ENCODE assay signal across 28 mouse cellular contexts in genomic region chr12:104731782-104732181, GRCm38 (mm10). TPM values are rescaled to one million over a fixed set of nuclear protein-coding genes. Genes with fewer than 3 reads are reported as not detected.
DNase-seq lines count a peak whose midpoint lies in the region; ATAC-seq lines count a peak whose summit lies in the region.
"Had no signal": no experiment of that assay in that cellular context is flagged by ENCODE, and none has a peak within 500 bp of the region (broad histone marks: within the 10 kb centered on the region; RNA-seq: fewer than 3 reads in every experiment).

No protein-coding gene starts in this region.

- H3K4me2 ChIP-seq in embryonic facial prominence, embryonic 11.5 days (ENCODE audit: low read depth, low read length): no peak overlapping the region
- H3K4me2 ChIP-seq in midbrain, embryonic 13.5 days (replicated peaks): no peak overlapping the region
- H3K4me2 ChIP-seq in forebrain, embryonic 16.5 days (ENCODE audit: low read length): no peak overlapping the region
- H3K4me2 ChIP-seq in liver, embryonic 11.5 days: no peak overlapping the region
- H3K4me2 ChIP-seq: embryonic facial prominence, embryonic 13.5 days; heart, embryonic 11.5 days; hindbrain, embryonic 15.5 days; intestine, embryonic 15.5 days; limb, embryonic 12.5 days; liver, embryonic 13.5 days had no signal

- intact Hi-C loops in heart, postnatal 10 days (cut with DNase I): no loop called here

- WGBS in embryonic facial prominence, embryonic 11.5 days: 72% methylated on average over 3 of the region's 3 CpGs
- WGBS in embryonic facial prominence, embryonic 10.5 days: 67% methylated on average over 3 of the region's 3 CpGs
- 17% methylated on average over 3 of the region's 3 CpGs for WGBS in midbrain, embryonic 13.5 days
- WGBS in midbrain, embryonic 10.5 days: 29% methylated on average over 3 of the region's 3 CpGs
- WGBS in forebrain, embryonic 10.5 days: 25% methylated on average over 3 of the region's 3 CpGs
- 6% methylated on average over 3 of the region's 3 CpGs for WGBS in forebrain, embryonic 16.5 days
- WGBS in liver, embryonic 11.5 days: 87% methylated on average over 3 of the region's 3 CpGs

- no peak for DNase-seq in embryonic facial prominence, embryonic 11.5 days (ENCODE audit: low spot score)
- no peak for DNase-seq in embryonic facial prominence, embryonic 10.5 days (ENCODE audit: low spot score)
- DNase-seq in midbrain, embryonic 10.5 days (ENCODE audit: low spot score): no peak
- peak; percentile 51 for DNase-seq in forebrain, embryonic 10.5 days (ENCODE audit: extremely low spot score, low spot score)
- no peak for DNase-seq in heart, postnatal 10 days
- DNase-seq in liver, embryonic 11.5 days (ENCODE audit: low spot score): no peak
- DNase-seq: adrenal gland, adult 8-10 months; cerebellum, adult 2 months; cerebellum, postnatal 25 days; gastrocnemius, postnatal 14 days; heart, adult 11 months; kidney, adult 9 months; kidney, postnatal 14 days; layer of hippocampus, postnatal 36 days; liver, embryonic 13.5 days; lung, adult 2 months; lung, postnatal 14 days; right cerebral cortex, postnatal 4 days; thymus, postnatal 25 days had no signal

- H3K4me1 ChIP-seq in embryonic facial prominence, embryonic 11.5 days (ENCODE audit: control insufficient read depth, insufficient read depth, low read length): no peaks in the 10 kb centered on the region
- H3K4me1 ChIP-seq in embryonic facial prominence, embryonic 10.5 days: peaks cover 54% of the 10 kb centered on the region
- H3K4me1 ChIP-seq in midbrain, embryonic 13.5 days (replicated peaks): peaks cover 52% of the 10 kb centered on the region
- peaks cover 60% of the 10 kb centered on the region for H3K4me1 ChIP-seq in midbrain, embryonic 10.5 days
- peaks cover 70% of the 10 kb centered on the region for H3K4me1 ChIP-seq in forebrain, embryonic 10.5 days
- H3K4me1 ChIP-seq in forebrain, embryonic 16.5 days (replicated peaks; ENCODE audit: control insufficient read depth, insufficient read depth, low read length): peaks cover 14% of the 10 kb centered on the region
- H3K4me1 ChIP-seq in liver, embryonic 11.5 days (replicated peaks; ENCODE audit: control insufficient read depth, insufficient read depth, low read length): no peaks in the 10 kb centered on the region
- H3K4me1 ChIP-seq: intestine, embryonic 15.5 days; limb, embryonic 12.5 days; liver, embryonic 13.5 days had no signal

- no peaks in the 10 kb centered on the region for H3K27me3 ChIP-seq in embryonic facial prominence, embryonic 11.5 days (ENCODE audit: control insufficient read depth, insufficient read depth, low read length)
- no peaks in the 10 kb centered on the region for H3K27me3 ChIP-seq in embryonic facial prominence, embryonic 10.5 days (replicated peaks; ENCODE audit: low read depth, poor library complexity, severe bottlenecking)
- no peaks in the 10 kb centered on the region; the same call in 1 of the 2 replicates for H3K27me3 ChIP-seq in midbrain, embryonic 13.5 days
- H3K27me3 ChIP-seq in midbrain, embryonic 10.5 days (ENCODE audit: low read depth, poor library complexity, severe bottlenecking): peaks cover 27% of the 10 kb centered on the region; the same call in 1 of the 2 replicates
- H3K27me3 ChIP-seq in forebrain, embryonic 10.5 days (ENCODE audit: poor library complexity, severe bottlenecking): no peaks in the 10 kb centered on the region
- no peaks in the 10 kb centered on the region for H3K27me3 ChIP-seq in forebrain, embryonic 16.5 days (replicated peaks; ENCODE audit: control insufficient read depth, insufficient read depth, low read length)
- H3K27me3 ChIP-seq in liver, embryonic 11.5 days (replicated peaks; ENCODE audit: control insufficient read depth, insufficient read depth, low read length): no peaks in the 10 kb centered on the region
- H3K27me3 ChIP-seq: embryonic facial prominence, embryonic 13.5 days; hindbrain, embryonic 15.5 days; intestine, embryonic 15.5 days; limb, embryonic 12.5 days; liver, embryonic 13.5 days had no signal

- ATAC-seq in embryonic facial prominence, embryonic 11.5 days (replicated peaks; ENCODE audit: insufficient number of reproducible peaks, low FRiP score, low TSS enrichment, low read depth): 0 out of 2 replicates have a peak, but pooled peaks have one; percentile 40
- ATAC-seq in midbrain, embryonic 13.5 days: 0 out of 2 replicates have a peak, but pooled peaks have one; percentile 49
- ATAC-seq in forebrain, embryonic 16.5 days: peak; percentile 58
- ATAC-seq in liver, embryonic 11.5 days (replicated peaks; ENCODE audit: low FRiP score): no peak
- ATAC-seq: activated CD4-positive, CD25-positive, alpha-beta regulatory T cell, adult 4 months; intestine, embryonic 15.5 days had no signal

- no peak overlapping the region for H3K27ac ChIP-seq in embryonic facial prominence, embryonic 11.5 days (replicated peaks; ENCODE audit: low read depth, low read length)
- no peak overlapping the region for H3K27ac ChIP-seq in embryonic facial prominence, embryonic 10.5 days (replicated peaks)
- H3K27ac ChIP-seq in midbrain, embryonic 13.5 days: no peak overlapping the region
- no peak overlapping the region; the same call in 1 of the 2 replicates for H3K27ac ChIP-seq in midbrain, embryonic 10.5 days (replicated peaks)
- peak overlapping the region; percentile 70 for H3K27ac ChIP-seq in forebrain, embryonic 10.5 days
- no peak overlapping the region for H3K27ac ChIP-seq in forebrain, embryonic 16.5 days (ENCODE audit: low read length)
- H3K27ac ChIP-seq in liver, embryonic 11.5 days (ENCODE audit: low read depth, low read length): no peak overlapping the region
- H3K27ac ChIP-seq: embryonic facial prominence, embryonic 13.5 days; hindbrain, embryonic 15.5 days; intestine, embryonic 15.5 days; limb, embryonic 12.5 days; liver, embryonic 13.5 days had no signal

- H3K4me3 ChIP-seq in embryonic facial prominence, embryonic 11.5 days (ENCODE audit: low read depth, low read length): no peak overlapping the region
- H3K4me3 ChIP-seq in embryonic facial prominence, embryonic 10.5 days: no peak overlapping the region
- H3K4me3 ChIP-seq in midbrain, embryonic 13.5 days (replicated peaks): no peak overlapping the region
- no peak overlapping the region for H3K4me3 ChIP-seq in midbrain, embryonic 10.5 days
- H3K4me3 ChIP-seq in forebrain, embryonic 10.5 days: no peak overlapping the region
- H3K4me3 ChIP-seq in forebrain, embryonic 16.5 days (replicated peaks; ENCODE audit: low read length): no peak overlapping the region
- H3K4me3 ChIP-seq in liver, embryonic 11.5 days (ENCODE audit: low read depth, low read length): no peak overlapping the region
- H3K4me3 ChIP-seq: embryonic facial prominence, embryonic 13.5 days; erythroblast, embryonic 14.5 days; hindbrain, embryonic 15.5 days; intestine, embryonic 15.5 days; limb, embryonic 12.5 days; liver, embryonic 13.5 days had no signal

- no peaks in the 10 kb centered on the region for H3K9me3 ChIP-seq in embryonic facial prominence, embryonic 11.5 days (replicated peaks; ENCODE audit: control insufficient read depth, low read length)
- no peaks in the 10 kb centered on the region for H3K9me3 ChIP-seq in embryonic facial prominence, embryonic 10.5 days
- no peaks in the 10 kb centered on the region for H3K9me3 ChIP-seq in midbrain, embryonic 13.5 days
- no peaks in the 10 kb centered on the region for H3K9me3 ChIP-seq in midbrain, embryonic 10.5 days (replicated peaks)
- no peaks in the 10 kb centered on the region for H3K9me3 ChIP-seq in forebrain, embryonic 10.5 days
- no peaks in the 10 kb centered on the region for H3K9me3 ChIP-seq in forebrain, embryonic 16.5 days (ENCODE audit: control insufficient read depth, low read length)
- H3K9me3 ChIP-seq in liver, embryonic 11.5 days (ENCODE audit: control insufficient read depth, low read length): no peaks in the 10 kb centered on the region
- H3K9me3 ChIP-seq: embryonic facial prominence, embryonic 13.5 days; hindbrain, embryonic 15.5 days; intestine, embryonic 15.5 days; limb, embryonic 12.5 days; liver, embryonic 13.5 days had no signal

- no peak overlapping the region for H3K9ac ChIP-seq in embryonic facial prominence, embryonic 11.5 days (replicated peaks; ENCODE audit: low read length)
- no peak overlapping the region for H3K9ac ChIP-seq in midbrain, embryonic 13.5 days (replicated peaks)
- H3K9ac ChIP-seq in forebrain, embryonic 16.5 days (replicated peaks; ENCODE audit: low read depth, low read length): no peak overlapping the region
- no peak overlapping the region for H3K9ac ChIP-seq in liver, embryonic 11.5 days (ENCODE audit: low read depth, low read length)
- H3K9ac ChIP-seq: embryonic facial prominence, embryonic 13.5 days; hindbrain, embryonic 15.5 days; intestine, embryonic 15.5 days; limb, embryonic 12.5 days; liver, embryonic 13.5 days had no signal

- no peaks in the 10 kb centered on the region; the same call in 1 of the 2 replicates for H3K36me3 ChIP-seq in embryonic facial prominence, embryonic 11.5 days (replicated peaks; ENCODE audit: control insufficient read depth, insufficient read depth, low read depth, low read length)
- H3K36me3 ChIP-seq in embryonic facial prominence, embryonic 10.5 days (replicated peaks): peaks cover 85% of the 10 kb centered on the region
- peaks cover 42% of the 10 kb centered on the region for H3K36me3 ChIP-seq in midbrain, embryonic 13.5 days
- peaks cover 76% of the 10 kb centered on the region for H3K36me3 ChIP-seq in midbrain, embryonic 10.5 days
- peaks cover 84% of the 10 kb centered on the region for H3K36me3 ChIP-seq in forebrain, embryonic 10.5 days (replicated peaks)
- H3K36me3 ChIP-seq in forebrain, embryonic 16.5 days (ENCODE audit: control insufficient read depth, insufficient read depth): peaks cover 11% of the 10 kb centered on the region
- H3K36me3 ChIP-seq in liver, embryonic 11.5 days (ENCODE audit: control insufficient read depth, insufficient read depth, low read length): peaks cover 20% of the 10 kb centered on the region

RNA-seq across cellular contexts. Expression of gene Dicer1, which starts 20.0 kb away (rescaled TPM):
- polyA plus RNA-seq in embryonic facial prominence, embryonic 11.5 days (2014; fragmentation: Nextera tagmentation; extraction: Ambion mirVana): 29.6 and 31.1 TPM in 2 replicates
- polyA plus RNA-seq in embryonic facial prominence, embryonic 10.5 days (2016; fragmentation: Nextera tagmentation; extraction: Ambion mirVana): 52.6 and 54.6 TPM in 2 replicates
- 52.3 and 53.9 TPM in 2 replicates for polyA plus RNA-seq in midbrain, embryonic 13.5 days (2015; fragmentation: Nextera tagmentation; extraction: Ambion mirVana)
- polyA plus RNA-seq in midbrain, embryonic 10.5 days (2016; fragmentation: Nextera tagmentation; extraction: Ambion mirVana): 38.9 and 39.1 TPM in 2 replicates
- 47.0 and 47.7 TPM in 2 replicates for polyA plus RNA-seq in forebrain, embryonic 10.5 days (2016; fragmentation: Nextera tagmentation; extraction: Ambion mirVana)
- polyA plus RNA-seq in forebrain, embryonic 16.5 days (2015; fragmentation: Nextera tagmentation; extraction: Ambion mirVana): 40.3 and 40.7 TPM in 2 replicates
- total RNA-seq in heart, postnatal 10 days (2021): 10 to 100 TPM; 44.0 to 44.3 TPM
- polyA plus RNA-seq in liver, embryonic 11.5 days (2014; fragmentation: Nextera tagmentation; extraction: Ambion mirVana): 13.8 and 15.4 TPM in 2 replicates
